Mouse (Mus musculus) heart, postnatal 36 days (tissue): ENCODE measurements around the gene Rpl34. TPM values are rescaled to one million over a fixed set of nuclear protein-coding genes. Genes with fewer than 3 reads are reported as not detected.
A peak's percentile ranks its signal among the peaks of the same experiment; 100 is the strongest.

Source experiments
- DNase-seq, 2 experiments: peaks; one replicate each; pipeline ENCODE4 v3.0.0; 2021 to 2022
- intact Hi-C: fragments of 180-260 bp; cut with DNase I; formaldehyde crosslinking; loops from one replicate; pipeline ENCODE4 v1.15.1; 2025
- total RNA-seq, 2 experiments: library from RNA; stranded (reverse); gene quantifications; 2 replicates each; pipeline ENCODE4 v1.2.3; 2021

Gene Rpl34
- total RNA-seq = 100 to 1,000 TPM; 375 to 403 TPM

DNA sequence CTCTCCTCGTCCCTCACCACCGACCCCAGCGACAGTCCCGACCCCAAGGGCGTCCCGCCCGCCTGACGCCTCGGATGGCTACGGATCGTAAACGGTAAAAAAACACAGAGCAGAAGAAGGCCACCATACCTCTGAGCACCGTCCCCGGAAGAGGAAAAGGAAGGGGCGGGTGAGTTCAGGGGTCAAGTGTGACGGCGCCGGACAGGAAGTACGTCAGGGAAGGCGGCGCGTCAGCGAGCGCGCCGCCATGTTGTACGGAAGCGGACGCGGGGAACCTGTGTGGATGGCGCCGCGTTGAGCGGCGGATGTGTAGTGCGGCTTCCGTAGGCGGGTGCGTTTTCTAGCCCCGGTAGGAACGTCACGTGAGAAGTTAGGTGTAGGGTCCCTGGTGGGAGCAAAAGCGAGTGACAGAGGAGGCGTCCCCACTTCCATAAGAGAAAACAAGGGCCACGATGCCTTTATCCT lies at the start of gene Rpl34:
Gene Rpl34, minus strand, starts transcription at position 210 of the 465 bp plus-strand sequence.
- peak; percentile 92 to 94 for DNase-seq
- intact Hi-C loops = loop anchor here (5.0 kb wide), 1 partner anchor 898 kb away; the partner anchor contains the start of gene Gar1

DNA sequence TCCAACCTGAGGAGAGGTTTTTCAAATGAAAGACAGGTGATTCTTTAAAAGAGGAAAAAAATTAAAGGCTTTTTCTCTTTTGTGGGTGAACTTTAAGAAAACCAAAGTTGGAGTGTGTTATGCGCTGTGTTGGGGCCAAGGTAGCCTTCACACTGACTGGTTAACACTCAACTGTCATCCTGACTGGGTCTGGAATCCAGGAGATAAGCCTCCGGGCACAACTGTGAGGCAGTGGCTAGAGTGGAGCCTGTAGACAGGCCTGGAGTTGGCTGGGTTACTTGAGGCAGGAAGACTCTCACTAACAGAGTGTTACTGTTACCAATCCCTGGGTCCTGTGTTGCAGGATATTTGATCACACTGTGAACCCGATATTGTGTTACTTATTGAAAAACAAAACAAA lies 38.0 kb upstream of the Rpl34 start:
- no peak for DNase-seq
- intact Hi-C loops = no loop called here

DNA sequence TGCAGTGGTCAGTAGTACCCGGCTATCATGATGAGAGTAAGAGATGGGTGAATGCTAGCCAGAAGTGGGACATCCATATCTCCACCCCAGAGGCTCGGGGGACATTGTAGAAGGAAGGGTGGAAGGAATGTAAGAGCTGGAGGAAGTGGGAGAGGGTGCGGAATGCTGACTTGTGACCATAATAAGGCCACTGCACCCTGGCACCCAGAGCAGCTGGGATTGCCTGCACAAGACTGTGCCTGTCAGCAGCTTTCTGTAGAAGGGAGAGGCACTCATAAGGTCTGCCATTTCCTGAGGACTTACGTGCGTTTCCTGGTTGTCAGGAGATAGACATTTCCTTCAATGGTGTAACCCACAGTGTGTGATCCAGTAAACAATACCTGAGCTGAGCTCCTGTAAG lies 33.9 kb upstream of the Rpl34 start:
- no peak for DNase-seq
- intact Hi-C loops = no loop called here

DNA sequence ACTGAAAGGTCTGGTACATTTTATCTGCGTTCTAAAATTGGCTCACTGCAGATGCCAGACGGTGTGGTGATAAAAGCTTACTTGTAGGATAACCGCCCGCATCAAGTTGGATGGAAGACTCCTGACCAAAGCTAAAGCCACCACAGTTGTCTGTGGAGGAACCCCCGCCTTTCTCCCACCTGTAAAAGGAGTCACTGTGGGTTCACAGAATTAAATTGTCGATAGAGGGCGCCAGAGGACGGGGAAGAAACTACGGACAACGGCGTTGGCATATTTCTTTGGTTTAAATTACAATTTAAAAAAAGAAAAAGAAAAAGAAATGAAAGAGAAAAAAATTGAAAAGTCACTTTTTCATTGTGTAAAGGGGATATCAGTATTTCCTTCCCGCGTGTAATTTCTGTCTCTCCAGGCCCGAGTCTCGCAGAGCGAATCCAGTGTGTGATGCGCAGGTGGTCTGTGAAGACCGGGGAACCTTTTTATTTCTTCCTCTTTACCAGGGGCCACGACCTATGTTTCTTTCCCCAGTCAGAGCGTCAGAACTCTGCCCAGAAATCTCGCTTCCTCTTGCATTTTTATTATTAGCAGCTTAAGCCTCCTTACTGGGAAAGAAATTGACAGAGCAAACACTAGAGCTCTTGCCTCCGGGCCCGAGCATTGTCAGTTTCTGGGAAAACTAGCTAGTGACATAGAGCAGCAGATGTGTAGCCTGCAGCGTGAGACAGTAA lies 30.7 kb upstream of the Rpl34 start:
- DNase-seq = peak; percentile 38 to 64
- intact Hi-C loops = loop anchor here (1.0 kb wide), 1 partner anchor 476 kb away; no protein-coding TSS in a partner anchor

DNA sequence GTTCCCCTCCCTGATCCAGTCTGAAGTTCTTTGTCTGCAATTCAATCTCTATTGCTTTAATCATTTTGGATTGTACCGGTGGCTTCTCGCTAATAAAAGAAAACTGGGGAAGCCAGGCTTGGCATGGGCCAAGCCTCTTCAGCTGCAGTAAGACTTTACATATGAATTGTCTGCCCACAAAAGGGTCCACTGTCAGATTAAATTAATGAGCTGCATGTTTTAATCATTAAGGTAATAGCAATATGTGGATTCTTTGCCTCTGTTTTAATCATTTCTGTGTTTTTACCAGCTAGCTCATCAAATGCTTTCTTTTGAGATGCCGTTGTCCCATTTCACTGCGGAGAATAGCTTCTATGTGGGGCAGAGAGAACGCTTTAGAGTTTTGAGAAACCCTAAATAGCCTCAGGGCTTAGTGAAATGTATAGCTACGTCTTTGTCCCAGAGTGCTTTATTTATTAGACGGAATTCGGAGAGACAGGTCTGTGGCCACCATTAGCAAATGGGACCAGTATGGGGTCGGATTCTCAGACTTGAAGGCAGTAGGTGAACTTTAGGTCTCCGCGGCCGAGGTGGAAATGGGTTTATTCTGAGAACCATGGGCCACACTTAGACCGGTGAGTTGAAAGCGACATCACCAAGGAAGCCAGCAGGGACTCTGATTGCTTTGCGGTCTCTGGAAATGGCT lies 28.1 kb upstream of the Rpl34 start:
- no peak for DNase-seq
- intact Hi-C loops = no loop called here

DNA sequence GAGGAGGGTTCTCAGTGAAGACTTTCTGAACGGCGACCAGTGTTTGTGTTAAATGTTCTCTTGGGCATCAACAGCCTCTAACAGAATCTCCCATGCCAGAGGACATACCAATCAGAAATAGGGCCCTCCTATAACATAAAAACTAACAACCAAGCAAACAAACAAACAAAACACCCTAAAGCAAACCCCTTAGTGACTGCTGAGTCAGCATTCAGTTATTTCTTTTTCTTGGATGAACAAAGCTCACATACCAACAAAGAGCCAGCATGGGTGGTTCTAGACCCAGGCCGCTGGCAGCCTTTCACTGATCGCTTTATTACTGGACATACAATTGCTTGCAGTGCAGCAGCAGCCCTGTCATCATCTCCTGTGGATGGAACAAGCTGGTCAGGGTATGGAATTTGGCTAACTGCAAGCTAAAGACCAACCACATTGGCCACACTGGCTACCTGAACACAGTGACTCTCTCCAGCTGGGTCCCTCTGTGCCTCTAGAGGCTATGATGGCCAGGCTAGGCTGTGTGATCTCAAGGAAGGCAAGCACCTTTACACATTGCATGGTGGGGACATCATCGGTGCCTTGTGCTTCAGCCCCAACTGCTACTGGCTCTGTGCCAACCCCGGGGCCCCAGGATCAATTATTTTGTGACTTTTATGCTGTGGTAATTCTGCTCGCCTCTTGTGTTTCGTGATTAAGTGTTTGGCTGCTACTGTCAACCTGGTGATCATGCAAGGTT lies 27.1 kb upstream of the Rpl34 start:
- intact Hi-C loops = no loop called here
- no peak for DNase-seq

DNA sequence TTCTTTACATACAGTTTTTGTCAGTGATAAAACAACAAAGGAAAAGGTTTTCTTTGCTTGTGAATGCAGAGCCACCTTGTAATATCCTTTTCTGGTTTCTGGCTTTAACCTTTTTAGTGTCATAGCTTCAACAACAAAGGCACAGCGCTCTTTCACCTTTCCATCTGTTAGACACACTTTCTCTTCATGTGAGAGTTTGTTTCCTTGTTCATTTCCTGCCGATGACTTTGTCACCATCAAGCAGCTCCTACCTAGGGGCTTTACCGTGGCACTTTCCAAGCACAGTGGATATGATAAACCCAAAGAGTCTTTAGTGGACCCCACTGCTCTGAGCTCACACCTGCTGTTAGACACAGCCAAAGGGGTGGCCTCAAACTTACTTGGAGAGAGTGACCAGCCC lies 19.0 kb upstream of the Rpl34 start:
- intact Hi-C loops = no loop called here
- no peak for DNase-seq

DNA sequence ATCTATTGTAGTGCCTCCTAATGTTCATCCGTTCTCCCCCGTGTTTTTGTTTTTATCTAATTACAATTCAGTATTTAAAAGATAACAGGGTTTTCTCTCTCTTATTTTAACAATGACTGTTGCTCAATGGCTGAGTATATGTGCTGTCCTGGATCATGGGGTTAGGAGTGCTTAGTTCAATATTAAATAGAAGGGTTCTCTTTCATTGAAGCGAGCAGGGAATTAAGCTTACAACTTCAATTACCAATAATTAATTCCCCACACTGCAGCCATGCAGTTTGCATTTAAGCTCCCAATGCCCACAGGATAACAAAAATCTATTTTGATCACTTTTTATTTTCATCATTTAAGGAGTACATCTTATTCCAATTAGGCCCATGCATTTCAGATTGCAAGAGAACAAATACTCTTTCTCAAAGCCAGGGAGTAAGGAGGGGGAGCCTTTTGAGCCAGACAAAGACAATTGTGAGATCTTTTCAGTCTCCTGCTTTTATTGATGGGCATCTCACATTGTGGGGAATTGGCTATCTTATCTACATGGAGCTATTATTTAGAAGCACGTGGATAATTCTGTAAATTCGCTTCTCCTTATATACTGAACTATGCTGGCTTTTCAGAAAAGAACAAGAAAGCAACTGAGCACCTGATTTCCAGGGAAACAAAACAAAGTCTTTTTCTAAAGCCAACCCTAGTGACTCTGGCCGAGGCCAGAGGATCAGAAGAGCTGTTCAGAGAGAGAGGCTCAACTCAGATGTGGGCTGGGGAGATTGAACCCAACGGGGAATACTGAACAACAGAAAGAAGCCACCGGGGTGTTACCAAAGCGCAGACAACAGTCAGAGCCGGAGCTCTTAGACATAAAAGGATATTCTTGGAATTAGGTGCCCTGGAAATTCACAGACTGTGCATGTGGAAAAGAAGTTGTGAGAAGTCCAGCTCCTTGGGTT lies 16.7 kb upstream of the Rpl34 start:
- no peak for DNase-seq
- intact Hi-C loops = no loop called here

DNA sequence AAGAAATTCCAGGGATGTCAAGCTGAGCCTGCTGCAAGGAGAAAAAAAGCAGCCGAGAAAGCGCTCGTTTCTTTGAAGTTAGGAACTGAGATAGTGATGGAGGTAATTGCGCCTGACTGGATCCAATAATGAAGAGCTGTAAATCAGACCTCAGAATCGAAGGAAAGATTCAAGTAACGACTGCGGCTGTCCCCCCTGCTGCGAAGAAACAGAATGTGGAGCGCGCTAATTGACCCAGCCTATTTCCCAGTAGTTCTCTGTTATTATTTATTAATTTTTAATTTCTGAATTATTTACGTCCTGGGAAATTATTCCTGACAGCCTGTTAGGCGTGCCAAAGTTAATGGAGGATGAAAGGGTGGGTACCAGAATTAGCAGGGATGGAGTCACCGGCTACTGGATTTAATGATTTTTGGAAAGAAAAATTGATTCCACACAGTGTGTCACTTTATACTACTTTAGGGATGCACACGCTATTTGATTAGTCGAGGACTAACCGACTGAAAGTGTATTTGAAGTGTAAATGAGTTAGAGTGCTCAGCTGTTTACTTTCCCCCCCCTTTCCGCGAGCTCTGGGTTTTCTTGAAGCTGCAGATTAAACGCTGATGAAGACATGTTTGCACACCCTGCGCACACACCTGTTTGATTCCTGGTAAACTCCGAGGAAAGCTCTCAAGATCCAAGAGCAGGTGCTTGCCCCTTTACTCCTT lies 7.6 kb upstream of the Rpl34 start:
- no peak for DNase-seq
- intact Hi-C loops = no loop called here

DNA sequence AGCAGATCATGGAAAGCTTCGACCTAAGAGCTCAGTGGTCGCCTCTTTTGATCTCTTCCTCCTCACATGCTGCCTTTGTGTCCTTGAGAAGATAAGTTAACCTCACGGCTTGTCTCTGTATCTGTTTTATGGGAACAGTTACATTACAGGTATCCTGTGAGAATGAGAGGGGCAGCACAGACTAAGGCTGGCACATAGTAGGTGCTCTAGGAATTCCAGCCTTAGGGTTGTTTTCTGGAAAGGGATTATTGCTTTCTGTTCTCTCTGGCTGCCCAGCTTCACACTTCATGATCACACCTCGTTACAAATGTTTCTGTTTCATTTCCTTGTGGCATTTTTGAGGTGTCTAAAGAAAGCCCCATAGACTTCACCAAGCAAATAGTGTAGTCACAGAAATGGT lies 6.6 kb upstream of the Rpl34 start:
- no peak for DNase-seq
- intact Hi-C loops = no loop called here

DNA sequence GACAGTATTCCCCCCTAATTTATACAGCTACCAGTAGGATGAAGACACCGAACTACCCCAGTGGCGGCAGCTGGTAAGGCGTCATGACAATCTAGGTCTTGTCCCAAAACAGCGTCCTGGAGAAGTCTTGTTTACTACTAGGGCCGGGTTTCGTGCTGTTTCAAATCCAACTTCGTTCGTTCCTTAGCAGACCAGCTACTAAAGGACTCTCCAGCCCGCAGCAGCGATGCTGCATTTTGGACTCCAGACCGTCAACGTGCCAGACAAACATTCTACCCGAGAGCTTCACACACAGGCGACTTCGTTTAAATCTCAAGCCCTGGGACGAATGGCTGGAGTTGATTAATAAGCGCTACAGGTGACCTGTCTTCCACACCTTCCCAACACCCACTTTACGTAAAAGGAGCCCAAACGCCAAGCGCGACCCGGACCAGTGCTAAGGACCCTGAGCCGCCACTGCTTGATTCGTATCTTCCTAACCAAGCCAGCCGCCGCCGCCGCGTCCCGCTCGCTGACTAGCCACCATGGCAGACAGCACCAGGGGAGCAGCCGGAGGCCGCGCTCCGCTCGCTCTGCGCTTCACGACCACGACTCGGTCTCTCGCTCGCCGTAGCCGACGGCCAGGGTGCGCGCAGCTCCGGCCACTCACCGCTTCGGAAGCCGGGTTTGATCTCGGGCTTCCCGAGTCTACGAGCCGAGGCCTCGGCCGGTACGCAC lies 568 bp downstream of the Rpl34 start:
- peak in 1 of 2 experiments; percentile 9 for DNase-seq
- intact Hi-C loops = loop anchor here (1.0 to 10.0 kb wide), 3 partner anchors 13 to 897 kb away; partner anchors contain the start of genes Gar1 and Papss1

DNA sequence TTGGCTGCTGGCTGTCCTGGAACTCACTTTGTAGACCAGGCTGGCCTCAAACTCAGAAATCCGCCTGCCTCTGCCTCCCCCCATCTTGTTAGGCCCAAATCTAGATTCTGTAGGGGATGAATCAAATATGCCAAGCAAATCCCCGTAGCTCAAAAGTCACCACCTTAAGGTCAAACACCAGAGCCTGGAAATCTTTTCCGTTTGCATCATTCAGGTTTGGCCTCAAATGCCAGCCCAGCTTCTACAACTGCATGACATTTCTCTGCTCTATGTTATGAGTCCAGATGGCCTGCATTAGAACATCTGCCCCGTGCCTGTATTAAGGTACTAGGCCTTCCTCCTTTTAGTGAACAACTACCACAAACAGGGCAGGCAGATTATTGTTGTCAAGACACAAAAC lies 2.5 kb downstream of the Rpl34 start:
- intact Hi-C loops = loop anchor here (10.0 kb wide), 1 partner anchor 837 kb away; the partner anchor contains the start of gene Papss1
- DNase-seq = no peak

DNA sequence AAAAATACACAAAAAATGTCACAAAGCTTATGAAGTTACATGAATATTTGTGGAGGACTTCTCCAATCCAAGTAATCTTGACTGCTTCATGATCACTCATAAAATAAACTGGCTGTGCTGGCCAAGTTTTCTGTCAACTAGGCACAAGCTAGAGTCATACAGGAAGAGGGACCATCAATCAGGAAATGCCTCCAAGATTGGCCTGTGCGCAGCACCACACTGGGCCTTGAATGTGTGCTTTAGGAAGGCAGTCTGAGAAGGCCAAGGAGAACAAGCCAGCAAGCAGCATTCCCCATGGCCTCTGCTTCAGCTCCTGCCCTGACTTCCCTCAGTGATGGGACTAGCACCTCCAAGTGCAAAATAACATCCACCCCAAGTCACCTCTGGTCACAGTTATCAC lies 3.2 kb downstream of the Rpl34 start:
- intact Hi-C loops = loop anchor here (10.0 kb wide), 1 partner anchor 838 kb away; the partner anchor contains the start of gene Papss1
- DNase-seq = no peak

DNA sequence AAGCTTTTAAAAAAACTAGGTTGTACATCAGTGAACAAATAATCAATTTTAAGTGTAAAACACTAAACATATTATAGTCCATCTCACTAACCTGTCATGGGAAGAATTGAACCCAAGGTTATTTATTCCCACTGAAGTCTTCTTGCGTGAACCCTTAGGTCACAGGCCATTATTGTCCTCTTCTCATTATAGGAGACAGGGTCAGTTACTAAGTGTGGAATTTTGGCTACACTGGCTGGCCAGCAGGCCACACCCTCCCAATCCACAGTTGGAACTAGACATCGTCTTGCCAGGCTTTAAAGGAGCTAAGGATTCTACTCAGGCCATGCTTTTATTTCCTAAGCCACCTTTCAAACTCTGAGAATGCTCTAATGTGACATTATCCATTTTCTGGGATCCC lies 4.5 kb downstream of the Rpl34 start:
- DNase-seq = no peak
- intact Hi-C loops = loop anchor here (10.0 kb wide), 1 partner anchor 839 kb away; the partner anchor contains the start of gene Papss1

DNA sequence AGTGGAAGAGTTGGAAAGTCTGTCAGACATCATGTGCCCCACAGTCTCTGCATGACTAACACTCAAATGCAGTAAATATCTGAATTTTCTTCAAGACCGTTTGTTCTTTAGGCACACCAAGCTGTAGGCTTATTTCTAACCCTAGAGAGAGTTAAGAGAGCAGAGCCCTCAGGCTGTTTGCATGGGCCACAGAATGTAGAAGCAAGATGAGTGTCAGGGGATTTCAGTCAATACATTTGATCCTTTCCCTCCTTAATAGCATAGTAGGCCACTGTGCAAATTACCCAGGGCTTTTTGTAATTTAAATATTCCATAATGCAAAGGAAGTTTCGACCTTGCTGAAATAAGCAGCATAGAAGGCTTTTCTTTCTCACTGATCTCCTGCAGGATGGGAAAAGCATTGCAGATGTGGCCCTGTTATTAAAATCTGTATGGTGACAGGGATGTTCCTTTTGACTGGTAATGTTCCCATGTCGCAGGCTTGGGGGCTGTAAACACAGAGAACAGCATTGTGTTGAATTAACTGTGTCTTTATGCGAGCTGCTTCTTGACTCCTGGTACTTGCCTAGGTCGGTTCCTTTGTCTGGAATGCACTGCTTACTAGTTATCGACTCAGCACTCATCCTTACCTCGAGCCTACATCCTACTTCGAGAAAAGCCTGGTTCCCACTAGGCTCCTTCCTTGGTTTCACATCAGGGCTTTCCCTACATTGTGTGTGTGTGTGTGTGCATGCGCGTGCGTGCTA lies 7.3 kb downstream of the Rpl34 start:
- no peak for DNase-seq
- intact Hi-C loops = loop anchor here (10.0 kb wide), 1 partner anchor 842 kb away; the partner anchor contains the start of gene Papss1

DNA sequence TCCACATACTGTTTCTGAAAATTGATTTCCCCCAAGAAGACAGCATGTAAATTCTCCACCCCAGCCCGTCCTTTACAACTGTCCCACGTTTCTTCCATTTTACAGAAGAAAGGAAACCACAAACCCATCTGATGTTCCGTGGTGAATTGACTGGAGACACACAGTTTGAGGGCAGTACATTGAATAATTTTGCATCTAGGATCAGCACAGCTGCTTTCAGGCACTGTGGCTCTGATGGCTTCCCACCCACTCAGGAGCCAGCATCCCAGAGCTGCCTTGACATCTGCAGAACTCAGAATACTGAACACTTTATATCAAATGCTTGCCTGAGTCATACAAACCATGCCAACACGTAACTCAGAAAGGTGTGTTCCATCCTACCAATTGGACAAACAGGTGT lies 10.0 kb downstream of the Rpl34 start:
- no peak for DNase-seq
- intact Hi-C loops = loop anchor here (10.0 kb wide), 1 partner anchor 845 kb away; the partner anchor contains the start of gene Papss1

DNA sequence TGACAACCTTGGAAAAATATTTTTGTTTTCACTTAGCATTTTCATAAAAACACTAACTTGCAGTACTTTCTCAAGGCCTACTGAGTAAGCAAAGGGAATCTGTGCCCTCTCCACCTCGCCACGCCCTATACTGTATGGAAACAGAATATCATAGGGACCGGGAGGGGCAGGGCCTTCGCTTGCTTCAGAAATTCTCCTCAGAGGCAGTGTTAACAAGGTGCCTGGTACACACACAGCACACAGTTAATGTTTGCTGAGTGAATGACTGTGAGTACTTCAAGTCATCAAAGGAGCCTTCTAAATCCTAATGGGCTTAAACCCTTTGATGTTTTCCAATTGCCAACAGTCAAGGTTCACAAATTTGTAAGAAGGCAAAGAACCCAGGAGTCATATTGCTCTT lies 11.3 kb downstream of the Rpl34 start:
- no peak for DNase-seq
- intact Hi-C loops = no loop called here

DNA sequence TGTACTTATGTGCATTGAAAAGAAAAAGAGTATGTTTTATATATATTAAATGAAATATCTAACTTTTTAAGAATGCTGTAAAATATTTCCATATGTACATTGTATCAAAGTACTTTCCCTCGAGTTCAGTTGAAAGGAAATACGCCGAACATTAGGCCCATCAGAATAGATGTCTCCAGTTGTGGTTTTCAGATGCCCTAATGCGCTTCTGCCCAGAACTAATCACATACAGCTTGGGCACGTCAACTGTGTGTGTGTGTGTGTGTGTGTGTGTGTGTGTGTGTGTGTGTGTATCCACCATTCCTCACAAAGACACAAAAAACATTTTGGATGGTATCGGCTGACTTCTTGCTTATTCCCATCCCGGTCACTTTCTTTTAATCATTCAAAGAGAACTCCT lies 13.6 kb downstream of the Rpl34 start:
- intact Hi-C loops = loop anchor here (1.0 kb wide), 1 partner anchor 13 kb away; no protein-coding TSS in a partner anchor
- no peak for DNase-seq
